Mouse (Mus musculus) CH12.LX (cell line): ENCODE measurements around the gene Dact3. TPM values are rescaled to one million over a fixed set of nuclear protein-coding genes. Genes with fewer than 3 reads are reported as not detected.

ENCODE experiments used
- DNase-seq: peaks from one replicate; pipeline ENCODE4 v3.0.0-alpha.2; 2013; ENCODE audit errors: extremely low read depth
- H3K27ac ChIP-seq: 2 replicates; pipeline ENCODE4 v1.5.1; 2012; ENCODE audit warnings: low read depth, mild to moderate bottlenecking, control low read depth, moderate library complexity; ENCODE audit not compliant: insufficient read depth
- H3K27me3 ChIP-seq: replicated peaks from 2 replicates; pipeline ENCODE3; 2012; ENCODE audit warnings: inconsistent platforms
- H3K36me3 ChIP-seq, 2 experiments: replicated peaks in 1 of 2; 2 replicates each; pipeline versions ENCODE3 to v1.6.1; 2012; ENCODE audit warnings: inconsistent platforms in 1 of 2, low read length in 1 of 2, mild to moderate bottlenecking in 1 of 2, mixed read lengths in 1 of 2, moderate library complexity in 1 of 2; ENCODE audit not compliant: control insufficient read depth in 1 of 2, insufficient read depth in 1 of 2
- H3K4me1 ChIP-seq, 2 experiments: 2 replicates each; pipeline ENCODE4 v1.6.1; 2012; ENCODE audit warnings: inconsistent platforms in 1 of 2, moderate library complexity in 1 of 2; ENCODE audit not compliant: insufficient read depth in 2 of 2, control insufficient read depth in 1 of 2
- H3K4me2 ChIP-seq: 2 replicates; pipeline ENCODE4 v1.6.1; 2012; ENCODE audit warnings: low read depth, mild to moderate bottlenecking, control low read depth; ENCODE audit not compliant: poor library complexity, insufficient read depth, severe bottlenecking
- H3K4me3 ChIP-seq, 3 experiments: fragments of 150-350 bp in 1 of 3; sonication (generic) in 1 of 3; replicated peaks in 1 of 3; 2 replicates each; pipeline versions ENCODE3 to v1.5.1; 2011 to 2012; ENCODE audit warnings: low read depth in 2 of 3, low read length in 2 of 3, mild to moderate bottlenecking in 2 of 3, moderate library complexity in 2 of 3, control low read depth in 1 of 3, improper control_type of control experiment in 1 of 3, inconsistent platforms in 1 of 3, mixed read lengths in 1 of 3; ENCODE audit not compliant: poor library complexity in 1 of 3
- H3K79me2 ChIP-seq: replicated peaks from 2 replicates; pipeline ENCODE4 v1.6.1; 2012; ENCODE audit warnings: mild to moderate bottlenecking, moderate library complexity; ENCODE audit not compliant: control insufficient read depth, poor library complexity, insufficient read depth, severe bottlenecking; ENCODE audit errors: extremely low read depth
- H3K9ac ChIP-seq: 2 replicates; pipeline ENCODE4 v1.6.1; 2012; ENCODE audit warnings: low read depth, mild to moderate bottlenecking, control low read depth, moderate library complexity; ENCODE audit not compliant: insufficient read depth
- H3K9me3 ChIP-seq: replicated peaks from 2 replicates; pipeline ENCODE3; 2012; ENCODE audit warnings: low read length, inconsistent platforms, mixed read lengths
- BHLHE40 ChIP-seq: IDR thresholded peaks from 2 replicates; pipeline ENCODE4 v1.6.1; 2011; ENCODE audit warnings: mild to moderate bottlenecking, low read depth, low read length, improper control_type of control experiment
- CHD1 ChIP-seq: IDR thresholded peaks from 2 replicates; pipeline ENCODE4 v1.6.1; 2012; ENCODE audit warnings: low read depth, low read length, improper control_type of control experiment, inconsistent platforms
- ELF1 ChIP-seq: IDR thresholded peaks from 2 replicates; pipeline ENCODE4 v1.6.1; 2014; ENCODE audit warnings: low read depth, mild to moderate bottlenecking, inconsistent platforms, low read length, improper control_type of control experiment
- EP300 ChIP-seq: IDR thresholded peaks from 2 replicates; pipeline ENCODE4 v1.6.1; 2011; ENCODE audit warnings: low read length, improper control_type of control experiment
- ETS1 ChIP-seq: conservative IDR thresholded peaks from 2 replicates; pipeline ENCODE4 v1.6.1; 2012; ENCODE audit warnings: low read depth, mild to moderate bottlenecking, inconsistent platforms, low read length, improper control_type of control experiment, moderate library complexity
- GABPA ChIP-seq: IDR thresholded peaks from 2 replicates; pipeline ENCODE4 v1.6.1; 2012; ENCODE audit warnings: low read depth, low read length, improper control_type of control experiment, inconsistent platforms; ENCODE audit not compliant: insufficient replicate concordance
- JUN ChIP-seq: IDR thresholded peaks from 2 replicates; pipeline ENCODE4 v1.6.1; 2011; ENCODE audit warnings: low read depth, mild to moderate bottlenecking, low read length, improper control_type of control experiment, moderate library complexity; ENCODE audit not compliant: insufficient read depth
- JUND ChIP-seq: conservative IDR thresholded peaks from 2 replicates; pipeline ENCODE4 v1.6.1; 2011; ENCODE audit warnings: low read depth, low read length, improper control_type of control experiment
- KAT2A ChIP-seq: IDR thresholded peaks from 2 replicates; pipeline ENCODE4 v1.6.1; 2012; ENCODE audit warnings: low read length, improper control_type of control experiment, inconsistent platforms; ENCODE audit not compliant: insufficient replicate concordance
- MEF2A ChIP-seq: IDR thresholded peaks from 2 replicates; pipeline ENCODE4 v1.6.1; 2014; ENCODE audit warnings: low read depth, mild to moderate bottlenecking, inconsistent platforms, low read length, improper control_type of control experiment, borderline replicate concordance
- MYC ChIP-seq: IDR thresholded peaks from 2 replicates; pipeline ENCODE4 v1.6.1; 2011; ENCODE audit warnings: low read depth, mild to moderate bottlenecking, improper control_type of control experiment, low read length
- NELFE ChIP-seq: IDR thresholded peaks from 2 replicates; pipeline ENCODE4 v1.6.1; 2011; ENCODE audit warnings: low read depth, low read length, improper control_type of control experiment
- NRF1 ChIP-seq: IDR thresholded peaks from 2 replicates; pipeline ENCODE4 v1.6.1; 2014; ENCODE audit warnings: low read depth, mild to moderate bottlenecking, inconsistent platforms, low read length, improper control_type of control experiment, moderate library complexity
- PAX5 ChIP-seq: IDR thresholded peaks from 2 replicates; pipeline ENCODE4 v1.6.1; 2012; ENCODE audit warnings: low read length, inconsistent platforms, mixed read lengths
- POLR2AphosphoS2 ChIP-seq: IDR thresholded peaks from 2 replicates; pipeline ENCODE4 v1.6.1; 2011; ENCODE audit warnings: low read depth, low read length, improper control_type of control experiment
- RAD21 ChIP-seq: IDR thresholded peaks from 2 replicates; pipeline ENCODE4 v1.6.1; 2011; ENCODE audit warnings: low read depth, mild to moderate bottlenecking, low read length, improper control_type of control experiment, moderate library complexity
- RCOR1 ChIP-seq: conservative IDR thresholded peaks from 2 replicates; pipeline ENCODE4 v1.6.1; 2012; ENCODE audit warnings: low read depth, mild to moderate bottlenecking, inconsistent platforms, low read length, improper control_type of control experiment
- SIN3A ChIP-seq: IDR thresholded peaks from 2 replicates; pipeline ENCODE4 v1.6.1; 2012; ENCODE audit warnings: low read length, improper control_type of control experiment, inconsistent platforms
- SMC3 ChIP-seq: IDR thresholded peaks from 2 replicates; pipeline ENCODE4 v1.6.1; 2011; ENCODE audit warnings: low read depth, low read length, improper control_type of control experiment
- TCF12 ChIP-seq: IDR thresholded peaks from 2 replicates; pipeline ENCODE4 v1.6.1; 2014; ENCODE audit warnings: low read depth, mild to moderate bottlenecking, inconsistent platforms, low read length, improper control_type of control experiment
- USF1 ChIP-seq: IDR thresholded peaks from 2 replicates; pipeline ENCODE4 v1.6.1; 2014; ENCODE audit warnings: low read depth, mild to moderate bottlenecking, inconsistent platforms, low read length, improper control_type of control experiment
- ZC3H11A ChIP-seq: IDR thresholded peaks from 2 replicates; pipeline ENCODE4 v1.6.1; 2012; ENCODE audit warnings: low read depth, mild to moderate bottlenecking, inconsistent platforms, low read length, improper control_type of control experiment
- ZMIZ1 ChIP-seq: IDR thresholded peaks from 2 replicates; pipeline ENCODE4 v1.6.1; 2012; ENCODE audit warnings: low read depth, mild to moderate bottlenecking, inconsistent platforms, low read length, improper control_type of control experiment
- dilution Hi-C: fragments of 300-500 bp; cut with MboI; formaldehyde crosslinking; loops from 2 replicates; pipeline ENCODE4 v1.14.3; 2020; ENCODE audit warnings: low sequenced_read_pairs; ENCODE audit not compliant: extremely low pct_unique_long_range_greater_than_20kb, extremely low pct_ligation_motif_present
- in situ Hi-C: fragments of 300-500 bp; cut with MboI; formaldehyde crosslinking; loops from 3 replicates; pipeline ENCODE4 v1.14.3; 2019; ENCODE audit warnings: low sequenced_read_pairs, low pct_ligation_motif_present, low pct_unique_long_range_greater_than_20kb, mixed read lengths
- polyA plus RNA-seq: library from polyadenylated mRNA; unstranded; fragments of >175 nt; gene quantifications from 2 replicates; pipeline ENCODE4 v1.2.1, GENCODE M21; 2012; ENCODE audit warnings: low read depth; ENCODE audit not compliant: insufficient read length
- total RNA-seq, 2 experiments: library from RNA; depleted of rRNA; stranded (reverse); fragments of 300-350 nt in 1 of 2; fragments of >200 nt in 1 of 2; gene quantifications; 2 replicates each; pipeline ENCODE4 v1.2.3; 2012 to 2014

Gene Dact3
- total and polyA plus RNA-seq, 3 experiments = 3.5 to 12.0 (median 5.1) TPM

GRCm38 (mm10) chr7:16915461-16916340 lies 40.6 kb downstream of the Dact3 start:
- Histone ChIP-seq H3K27me3 (no peaks in the 10 kb centered on the region), H3K79me2 (peaks cover 12% of the 10 kb centered on the region), H3K4me3 (no peak overlapping the region), H3K9ac (no peak overlapping the region)
- in situ Hi-C loops = no loop called here
- no peak for TF ChIP-seq MYC
- no peak for TF ChIP-seq USF1
- TF ChIP-seq CHD1 = no peak
- TF ChIP-seq EP300 = no peak
- no peak for TF ChIP-seq RAD21
- no peak for TF ChIP-seq ETS1
- TF ChIP-seq JUND = no peak
- no peak for TF ChIP-seq KAT2A
- TF ChIP-seq SIN3A = no peak
- TF ChIP-seq, all 38 proteins: peak for 0
- H3K36me3 ChIP-seq = peaks cover 55 to 91% of the 10 kb centered on the region in 2 experiments
- H3K4me2 ChIP-seq = no peak overlapping the region
- dilution Hi-C loops = no loop called here
- no peaks in the 10 kb centered on the region for H3K9me3 ChIP-seq
- DNase-seq = no peak
- H3K4me1 ChIP-seq = peaks cover 0 to 29% of the 10 kb centered on the region in 2 experiments; a peak in 2 of 4 replicates
- H3K27ac ChIP-seq = no peak overlapping the region

GRCm38 (mm10) chr7:16916342-16917265 lies 41.5 kb downstream of the Dact3 start:
- H3K9me3 ChIP-seq = no peaks in the 10 kb centered on the region
- dilution Hi-C loops = no loop called here
- no peak for DNase-seq
- H3K79me2 ChIP-seq = peaks cover 21% of the 10 kb centered on the region
- no peak overlapping the region for H3K4me3 ChIP-seq
- H3K4me2 ChIP-seq = no peak overlapping the region
- H3K9ac ChIP-seq = no peak overlapping the region
- no peak overlapping the region for H3K27ac ChIP-seq
- H3K27me3 ChIP-seq = no peaks in the 10 kb centered on the region
- peaks cover 0 to 31% of the 10 kb centered on the region in 2 experiments; a peak in 2 of 4 replicates for H3K4me1 ChIP-seq
- TF ChIP-seq SMC3 (no peak), NRF1 (no peak), ZC3H11A (no peak), EP300 (no peak), BHLHE40 (no peak), GABPA (no peak), ETS1 (no peak), RCOR1 (no peak), MEF2A (no peak), TCF12 (no peak), JUN (no peak), POLR2AphosphoS2 (no peak), ZMIZ1 (no peak), NELFE (no peak), ELF1 (no peak), PAX5 (no peak), USF1 (no peak)
- peaks cover 62 to 93% of the 10 kb centered on the region in 2 experiments for H3K36me3 ChIP-seq
- in situ Hi-C loops = no loop called here
